Mouse (Mus musculus): Measurements from ENCODE around the gene Hist1h2bg. TPM values are rescaled to one million over a fixed set of nuclear protein-coding genes. Genes with fewer than 3 reads are reported as not detected.
"Not testable (repeated sequence)": the region's sequence is repeated elsewhere in the genome, so short reads cannot be mapped to it uniquely, and the experiment has no call there.

The Hist1h2bg gene
- polyA plus RNA-seq, 1 experiment from 2014 or later = 10.6 TPM

DNA sequence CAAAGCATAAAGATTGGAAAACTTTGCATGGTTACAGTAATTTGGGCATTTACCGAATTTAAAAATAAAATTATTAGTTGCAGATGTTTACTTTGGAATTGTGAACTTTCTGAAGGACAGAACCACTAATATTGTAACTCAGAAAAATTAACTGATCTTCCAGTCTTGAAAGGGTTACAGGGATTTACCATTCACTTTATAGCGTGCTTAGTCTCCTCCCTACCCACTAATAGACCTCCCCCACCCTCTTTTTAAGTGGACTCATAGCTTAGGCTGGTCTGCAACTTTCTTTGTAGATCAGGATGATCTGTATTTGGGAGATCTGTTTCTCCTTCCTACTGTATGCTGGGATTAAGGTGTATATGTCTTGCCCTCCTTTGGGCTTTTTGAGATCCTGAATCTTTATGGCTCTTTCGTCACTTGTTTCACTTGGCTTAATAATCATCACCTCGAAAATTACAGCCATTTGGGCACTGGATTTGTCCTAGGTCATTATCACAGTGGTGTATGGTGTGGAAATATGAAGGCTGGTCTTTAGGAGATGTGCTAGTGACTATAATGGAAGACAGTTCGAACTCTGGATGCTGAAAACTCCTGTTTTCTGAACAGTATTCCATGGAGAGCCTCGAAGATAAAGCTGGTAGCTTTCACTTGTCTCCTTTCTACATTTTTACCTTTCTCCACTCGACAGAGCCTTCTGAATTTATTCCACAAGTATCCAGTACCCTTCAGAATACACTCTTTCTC, 34.9 kb upstream of the Hist1h2bg start:
- no peaks in the 10 kb centered on the region for H3K9me3 ChIP-seq (replicated peaks; ENCODE audit: control insufficient read depth, low read length)
- peak overlapping the region; percentile 87 for H3K27ac ChIP-seq (ENCODE audit: low read length)
- H3K36me3 ChIP-seq (ENCODE audit: control insufficient read depth, insufficient read depth) = no peaks in the 10 kb centered on the region
- H3K27me3 ChIP-seq (ENCODE audit: control insufficient read depth, insufficient read depth, low read depth, low read length) = no peaks in the 10 kb centered on the region
- peak overlapping the region; percentile 64 for H3K4me2 ChIP-seq (ENCODE audit: low read depth, low read length)
- no peak for ATAC-seq (ENCODE audit: low read depth)
- WGBS (ENCODE audit: insufficient replicate concordance) = 14% methylated on average over 7 of the region's 7 CpGs
- H3K4me3 ChIP-seq (ENCODE audit: low read depth, low read length) = peak overlapping the region; percentile 65
- H3K9ac ChIP-seq (ENCODE audit: low read depth, low read length) = peak overlapping the region; percentile 84
- peaks cover 29% of the 10 kb centered on the region for H3K4me1 ChIP-seq (ENCODE audit: control insufficient read depth, low read depth, low read length)

DNA sequence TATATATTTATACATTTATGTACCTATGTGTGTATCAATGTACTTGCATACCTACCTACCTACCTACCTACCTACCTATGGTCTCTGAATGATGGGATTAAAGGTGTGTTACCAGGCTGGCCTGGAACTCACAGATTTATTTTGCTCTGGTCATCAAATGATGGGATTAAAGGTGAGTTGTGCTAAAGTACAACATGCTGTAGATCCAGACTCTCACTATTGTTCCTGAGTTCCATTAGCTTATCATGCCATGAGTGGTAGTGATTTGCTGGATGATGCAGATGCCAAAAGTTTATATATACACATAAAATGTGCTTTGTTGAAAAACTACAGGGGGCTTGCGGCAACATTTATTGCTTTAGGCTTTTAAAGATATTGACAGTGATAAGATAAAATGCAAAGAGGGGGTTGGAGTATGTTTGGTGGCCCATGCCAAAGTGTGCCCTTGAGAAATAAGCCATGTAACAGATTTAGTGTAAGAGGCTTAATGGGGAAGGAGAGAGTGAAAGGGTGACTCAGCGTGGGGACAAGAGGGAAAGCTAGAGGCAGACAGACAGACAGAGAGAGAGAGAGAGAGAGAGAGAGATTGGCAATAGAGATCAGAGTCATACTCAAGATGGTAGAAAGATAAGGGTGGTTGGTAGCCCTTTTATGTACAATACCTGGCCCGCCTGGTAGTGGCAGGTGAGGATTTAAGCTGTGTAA, 34.0 kb upstream of the Hist1h2bg start:
- H3K9ac ChIP-seq (ENCODE audit: low read depth, low read length) = peak overlapping the region; percentile 74
- no peaks in the 10 kb centered on the region for H3K27me3 ChIP-seq (ENCODE audit: control insufficient read depth, insufficient read depth, low read depth, low read length)
- WGBS (ENCODE audit: insufficient replicate concordance) = 66% methylated on average over 3 of the region's 3 CpGs
- no peaks in the 10 kb centered on the region for H3K9me3 ChIP-seq (replicated peaks; ENCODE audit: control insufficient read depth, low read length)
- ATAC-seq (ENCODE audit: low read depth) = no peak
- no peaks in the 10 kb centered on the region for H3K36me3 ChIP-seq (ENCODE audit: control insufficient read depth, insufficient read depth)
- peak overlapping the region; percentile 64 for H3K4me2 ChIP-seq (ENCODE audit: low read depth, low read length)
- H3K4me3 ChIP-seq (ENCODE audit: low read depth, low read length) = peak overlapping the region; percentile 50
- H3K4me1 ChIP-seq (ENCODE audit: control insufficient read depth, low read depth, low read length) = peaks cover 28% of the 10 kb centered on the region
- peak overlapping the region; percentile 57 for H3K27ac ChIP-seq (ENCODE audit: low read length)

DNA sequence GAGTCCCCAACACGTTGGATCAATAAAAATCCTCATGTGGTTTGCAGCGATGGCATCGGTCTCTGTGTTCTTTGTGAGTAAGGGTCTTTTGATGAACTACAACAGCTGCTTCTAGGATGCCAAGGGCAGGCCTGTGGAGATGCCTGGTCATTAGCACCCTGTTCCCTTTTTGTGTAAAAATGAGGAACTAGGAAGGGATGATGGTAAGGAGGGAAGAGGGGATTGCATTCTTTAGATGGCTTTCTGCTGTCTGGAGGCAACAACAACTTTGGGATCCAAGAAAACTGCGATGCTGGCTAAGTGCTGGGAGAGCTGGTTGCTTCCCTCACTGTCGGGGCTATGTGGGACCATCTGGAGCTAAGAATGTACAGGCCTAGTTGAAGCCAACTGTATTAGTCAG, 32.9 kb upstream of the Hist1h2bg start:
- H3K9me3 ChIP-seq (replicated peaks; ENCODE audit: control insufficient read depth, low read length) = no peaks in the 10 kb centered on the region
- no peak for ATAC-seq (ENCODE audit: low read depth)
- H3K27ac ChIP-seq (ENCODE audit: low read length) = peak overlapping the region; percentile 57
- 70% methylated on average over 5 of the region's 5 CpGs for WGBS (ENCODE audit: insufficient replicate concordance)
- peak overlapping the region; percentile 74; the same call in 1 of the 2 replicates for H3K9ac ChIP-seq (ENCODE audit: low read depth, low read length)
- peak overlapping the region; percentile 50; the same call in 1 of the 2 replicates for H3K4me3 ChIP-seq (ENCODE audit: low read depth, low read length)
- no peaks in the 10 kb centered on the region for H3K27me3 ChIP-seq (ENCODE audit: control insufficient read depth, insufficient read depth, low read depth, low read length)
- H3K4me1 ChIP-seq (ENCODE audit: control insufficient read depth, low read depth, low read length) = peaks cover 20% of the 10 kb centered on the region
- peak overlapping the region; percentile 64; the same call in 1 of the 2 replicates for H3K4me2 ChIP-seq (ENCODE audit: low read depth, low read length)
- H3K36me3 ChIP-seq (ENCODE audit: control insufficient read depth, insufficient read depth) = no peaks in the 10 kb centered on the region

DNA sequence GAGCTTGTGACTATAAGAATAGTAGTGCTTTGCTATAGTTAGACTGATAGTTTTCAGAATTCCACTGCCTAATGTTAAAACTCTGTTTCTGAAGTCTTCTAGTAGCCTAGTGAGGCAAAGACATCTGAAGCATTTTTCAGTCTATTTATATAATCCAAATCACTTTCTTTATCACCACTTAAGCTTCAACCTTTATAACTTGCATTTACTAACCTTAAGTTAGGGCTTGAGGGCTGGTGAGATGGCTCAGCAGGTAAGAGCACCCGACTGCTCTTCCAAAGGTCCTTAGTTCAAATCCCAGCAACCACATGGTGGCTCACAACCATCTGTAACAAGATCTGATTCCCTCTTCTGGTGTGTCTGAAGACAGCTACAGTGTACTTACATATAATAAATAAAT, 31.4 kb upstream of the Hist1h2bg start:
- not testable (repeated sequence) for H3K27ac ChIP-seq (ENCODE audit: low read length); H3K27me3 ChIP-seq (ENCODE audit: control insufficient read depth, insufficient read depth, low read depth, low read length); H3K9ac ChIP-seq (ENCODE audit: low read depth, low read length); ATAC-seq (ENCODE audit: low read depth); H3K4me2 ChIP-seq (ENCODE audit: low read depth, low read length); H3K36me3 ChIP-seq (ENCODE audit: control insufficient read depth, insufficient read depth); H3K9me3 ChIP-seq (replicated peaks; ENCODE audit: control insufficient read depth, low read length); H3K4me3 ChIP-seq (ENCODE audit: low read depth, low read length)
- WGBS (ENCODE audit: insufficient replicate concordance) = 80% methylated on average over 1 of the region's 1 CpGs
- H3K4me1 ChIP-seq (ENCODE audit: control insufficient read depth, low read depth, low read length) = peaks cover 20% of the 10 kb centered on the region

DNA sequence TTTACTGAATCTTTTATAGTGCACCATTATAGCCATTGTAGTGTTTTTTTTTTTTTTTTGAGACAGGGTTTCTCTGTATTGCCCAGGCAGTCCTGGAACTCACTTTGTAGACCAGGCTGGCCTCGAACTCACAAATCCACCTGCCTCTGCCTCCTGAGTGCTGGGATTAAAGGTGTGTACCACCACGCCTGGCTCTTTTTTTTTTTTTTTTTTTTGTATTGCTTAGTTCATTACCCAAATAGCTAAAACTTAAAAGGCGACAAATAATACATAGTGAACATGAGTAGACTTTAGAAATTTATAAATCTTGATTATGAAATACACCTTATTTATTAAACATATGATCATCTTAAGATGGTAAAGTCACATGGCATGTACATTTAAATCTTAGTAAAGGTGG, 29.7 kb upstream of the Hist1h2bg start:
- no peaks in the 10 kb centered on the region for H3K36me3 ChIP-seq (ENCODE audit: control insufficient read depth, insufficient read depth)
- 59% methylated on average over 3 of the region's 3 CpGs for WGBS (ENCODE audit: insufficient replicate concordance)
- H3K27ac ChIP-seq (ENCODE audit: low read length) = no peak overlapping the region
- H3K4me2 ChIP-seq (ENCODE audit: low read depth, low read length) = peak overlapping the region; percentile 53
- H3K4me3 ChIP-seq (ENCODE audit: low read depth, low read length) = peak overlapping the region; percentile 33
- ATAC-seq (ENCODE audit: low read depth) = no peak
- H3K27me3 ChIP-seq (ENCODE audit: control insufficient read depth, insufficient read depth, low read depth, low read length) = no peaks in the 10 kb centered on the region
- H3K9me3 ChIP-seq (replicated peaks; ENCODE audit: control insufficient read depth, low read length) = no peaks in the 10 kb centered on the region
- H3K4me1 ChIP-seq (ENCODE audit: control insufficient read depth, low read depth, low read length) = peaks cover 19% of the 10 kb centered on the region
- H3K9ac ChIP-seq (ENCODE audit: low read depth, low read length) = peak overlapping the region; percentile 41; the same call in 1 of the 2 replicates

DNA sequence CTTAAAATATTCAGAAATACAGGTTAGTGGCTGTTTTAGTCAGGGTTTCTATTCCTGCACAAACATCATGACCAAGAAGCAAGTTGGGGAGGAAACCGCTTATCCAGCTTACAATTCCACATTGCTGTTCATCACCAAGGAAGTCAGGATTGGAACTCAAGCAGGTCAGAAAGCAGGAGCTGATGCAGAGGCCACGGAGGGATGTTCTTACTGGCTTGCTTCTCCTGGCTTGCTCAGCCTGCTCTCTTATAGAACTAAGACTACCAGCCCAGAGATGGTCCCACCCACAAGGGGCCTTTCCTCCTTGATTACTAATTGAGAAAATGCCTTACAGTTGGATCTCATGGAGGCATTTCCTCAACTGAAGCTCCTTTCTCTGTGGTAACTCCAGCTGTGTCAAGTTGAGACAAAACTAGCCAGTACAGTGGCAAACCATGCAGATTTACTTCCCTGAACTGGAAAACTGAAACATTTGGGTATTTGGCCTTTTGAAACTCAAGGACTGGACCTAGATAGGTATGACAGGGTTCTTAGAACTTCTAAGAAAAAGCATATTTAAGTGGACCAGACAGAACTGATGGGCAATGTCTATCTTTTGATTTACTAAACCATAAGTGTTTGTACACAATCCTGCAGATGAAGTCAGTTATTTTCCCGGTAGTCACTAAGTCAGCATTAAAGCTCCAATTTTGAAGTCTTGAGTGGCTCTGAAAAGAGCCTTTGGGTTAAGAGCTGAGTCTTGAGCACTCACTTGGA, 28.8 kb upstream of the Hist1h2bg start:
- H3K9me3 ChIP-seq (replicated peaks; ENCODE audit: control insufficient read depth, low read length); H3K27me3 ChIP-seq (ENCODE audit: control insufficient read depth, insufficient read depth, low read depth, low read length); H3K36me3 ChIP-seq (ENCODE audit: control insufficient read depth, insufficient read depth); ATAC-seq (ENCODE audit: low read depth): not testable (repeated sequence)
- Histone ChIP-seq H3K27ac (ENCODE audit: low read length) (peak overlapping the region; percentile 96), H3K4me2 (ENCODE audit: low read depth, low read length) (peak overlapping the region; percentile 58), H3K4me3 (ENCODE audit: low read depth, low read length) (peak overlapping the region; percentile 67), H3K9ac (ENCODE audit: low read depth, low read length) (peak overlapping the region; percentile 81), H3K4me1 (ENCODE audit: control insufficient read depth, low read depth, low read length) (peaks cover 12% of the 10 kb centered on the region)
- WGBS (ENCODE audit: insufficient replicate concordance) = 7% methylated on average over 3 of the region's 3 CpGs

DNA sequence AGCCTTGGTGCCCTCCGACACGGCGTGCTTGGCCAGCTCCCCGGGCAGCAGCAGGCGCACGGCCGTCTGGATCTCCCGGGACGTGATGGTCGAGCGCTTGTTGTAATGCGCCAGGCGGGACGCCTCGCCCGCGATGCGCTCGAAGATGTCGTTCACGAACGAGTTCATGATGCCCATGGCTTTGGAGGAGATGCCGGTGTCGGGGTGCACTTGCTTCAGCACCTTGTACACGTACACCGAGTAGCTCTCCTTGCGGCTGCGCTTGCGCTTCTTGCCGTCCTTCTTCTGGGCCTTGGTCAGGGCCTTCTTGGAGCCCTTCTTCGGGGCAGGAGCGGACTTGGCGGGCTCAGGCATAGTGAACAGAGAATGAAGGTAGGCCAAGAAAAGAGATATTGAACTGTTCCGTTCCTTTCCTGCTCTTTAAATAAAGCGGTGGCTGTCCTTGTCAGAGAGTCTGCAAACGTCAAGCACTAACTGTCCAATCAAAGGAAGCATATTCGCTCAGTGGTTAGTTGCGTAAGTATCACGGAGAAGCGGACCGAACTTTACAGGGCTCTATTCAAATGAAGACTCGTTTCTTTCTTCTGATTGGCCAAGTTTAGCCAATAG, 28.1 kb upstream of the Hist1h2bg start, which contains the start of gene Hist1h2bh:
Gene Hist1h2bh (minus strand): TSS at position 394 of the 609 bp plus-strand sequence.
- H3K36me3 ChIP-seq (ENCODE audit: control insufficient read depth, insufficient read depth) = not testable (repeated sequence)
- WGBS (ENCODE audit: insufficient replicate concordance) = 0% methylated on average over 34 of the region's 42 CpGs

DNA sequence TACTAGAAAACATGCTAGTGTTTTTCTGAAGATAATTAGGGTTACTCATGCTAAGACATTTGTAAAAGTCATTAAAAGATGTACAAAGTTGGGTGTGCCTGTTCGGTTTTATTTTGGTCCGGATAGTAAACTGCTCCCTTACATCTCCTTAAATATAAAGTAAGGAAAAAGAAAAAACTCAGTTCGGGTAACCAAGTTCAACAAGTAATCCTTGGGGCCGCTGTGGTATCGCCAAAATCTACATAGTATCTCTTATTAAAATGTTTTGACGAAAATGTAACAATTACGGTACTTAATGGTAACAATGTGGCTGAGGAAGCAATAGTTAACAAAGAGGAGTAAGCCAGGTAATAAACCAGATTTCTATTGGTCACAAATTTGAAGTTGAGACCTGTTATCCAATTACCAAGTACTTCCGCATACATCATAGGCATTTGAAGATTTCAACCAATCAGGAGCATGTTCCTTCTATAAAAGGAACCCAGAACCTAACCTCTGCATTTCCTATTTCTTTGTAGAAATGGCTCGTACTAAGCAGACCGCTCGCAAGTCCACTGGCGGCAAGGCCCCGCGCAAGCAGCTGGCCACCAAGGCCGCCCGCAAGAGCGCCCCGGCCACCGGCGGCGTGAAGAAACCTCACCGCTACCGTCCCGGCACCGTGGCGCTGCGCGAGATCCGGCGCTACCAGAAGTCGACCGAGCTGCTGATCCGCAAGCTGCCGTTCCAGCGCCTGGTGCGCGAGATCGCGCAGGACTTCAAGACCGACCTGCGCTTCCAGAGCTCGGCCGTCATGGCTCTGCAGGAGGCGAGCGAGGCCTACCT, 27.0 kb upstream of the Hist1h2bg start, which contains the start of gene Hist1h3f:
Gene Hist1h3f (plus strand): TSS at position 88 of the 822 bp plus-strand sequence.
- H3K4me3 ChIP-seq (ENCODE audit: low read depth, low read length) = peak within 1 kb of the TSS; percentile 67
- H3K4me1 ChIP-seq (ENCODE audit: control insufficient read depth, low read depth, low read length) = peaks cover 7% of the 10 kb centered on the region
- peak within 1 kb of the TSS; percentile 92 for H3K4me2 ChIP-seq (ENCODE audit: low read depth, low read length)
- no peaks in the 10 kb centered on the region for H3K36me3 ChIP-seq (ENCODE audit: control insufficient read depth, insufficient read depth)
- H3K27me3 ChIP-seq (ENCODE audit: control insufficient read depth, insufficient read depth, low read depth, low read length) = no peaks in the 10 kb centered on the region
- H3K9me3 ChIP-seq (replicated peaks; ENCODE audit: control insufficient read depth, low read length) = no peaks in the 10 kb centered on the region
- 0% methylated on average over 23 of the region's 45 CpGs for WGBS (ENCODE audit: insufficient replicate concordance)
- peak within 1 kb of the TSS; percentile 81 for H3K9ac ChIP-seq (ENCODE audit: low read depth, low read length)
- peak; percentile 78 for ATAC-seq (ENCODE audit: low read depth)
- H3K27ac ChIP-seq (ENCODE audit: low read length) = peak within 1 kb of the TSS; percentile 99

More for the DNA sequence above, 28.1 kb upstream of the Hist1h2bg start, which contains the start of gene Hist1h2bh:
- not testable (repeated sequence) for H3K4me1 ChIP-seq (ENCODE audit: control insufficient read depth, low read depth, low read length); H3K9me3 ChIP-seq (replicated peaks; ENCODE audit: control insufficient read depth, low read length); H3K27me3 ChIP-seq (ENCODE audit: control insufficient read depth, insufficient read depth, low read depth, low read length)
- peak; percentile 88 for ATAC-seq (ENCODE audit: low read depth)
- H3K4me2 ChIP-seq (ENCODE audit: low read depth, low read length) = peak within 1 kb of the TSS; percentile 92
- peak within 1 kb of the TSS; percentile 99 for H3K27ac ChIP-seq (ENCODE audit: low read length)
- H3K4me3 ChIP-seq (ENCODE audit: low read depth, low read length) = peak within 1 kb of the TSS; percentile 67
- peak within 1 kb of the TSS; percentile 81 for H3K9ac ChIP-seq (ENCODE audit: low read depth, low read length)
